Mouse (Mus musculus) left cerebral cortex, adult 9 months (tissue): ENCODE measurements at regions not wholly inside any gene's neighbourhood (a gene's known extent, or its start where the extent isn't known, plus 50 kb on each side); places are given as distances from the start of the nearest gene placed in this dataset.

Source experiments
- DNase-seq, 2 experiments: peaks; one replicate each; pipeline ENCODE4 v3.0.0; 2022; ENCODE audit warnings: low spot score in 2 of 2

GRCm38 (mm10) chr6:50713297-50713696 lies 59.1 kb upstream of the Npvf start:
- no peak for DNase-seq

GRCm38 (mm10) chr6:50718631-50719030 lies 64.4 kb upstream of the Npvf start:
- no peak for DNase-seq

GRCm38 (mm10) chr6:50720346-50720745 lies 66.1 kb upstream of the Npvf start:
- no peak for DNase-seq

- DNase-seq = no peak
These were observed 71.4 kb upstream of the Npvf start for GRCm38 (mm10) chr6:50725640-50726039.

- no peak for DNase-seq
These were observed 71.9 kb upstream of the Npvf start for GRCm38 (mm10) chr6:50726166-50726591.

- DNase-seq = no peak
These were observed 76.8 kb upstream of the Npvf start for GRCm38 (mm10) chr6:50730744-50731718.

- DNase-seq = no peak
These were observed 80.5 kb upstream of the Npvf start for GRCm38 (mm10) chr6:50734701-50735100.

GRCm38 (mm10) chr6:50735825-50736224 lies 81.6 kb upstream of the Npvf start:
- DNase-seq = no peak

- DNase-seq = no peak
These were observed 87.8 kb upstream of the Npvf start for GRCm38 (mm10) chr6:50742009-50742408.

- no peak for DNase-seq
These were observed 90.4 kb upstream of the Npvf start for GRCm38 (mm10) chr6:50744462-50745166.

GRCm38 (mm10) chr6:50753151-50753550 lies 98.9 kb upstream of the Npvf start:
- DNase-seq = no peak

GRCm38 (mm10) chr6:50754786-50755185 lies 100.5 kb upstream of the Npvf start:
- DNase-seq = no peak

GRCm38 (mm10) chr6:50760367-50760766 lies 106.1 kb upstream of the Npvf start:
- DNase-seq = no peak

- no peak for DNase-seq
These were observed 108.9 kb upstream of the Npvf start for GRCm38 (mm10) chr6:50763121-50763520.

- DNase-seq = no peak
These were observed 112.2 kb upstream of the Npvf start for GRCm38 (mm10) chr6:50766442-50766915.

GRCm38 (mm10) chr6:50767126-50767525 lies 112.9 kb upstream of the Npvf start:
- no peak for DNase-seq

- DNase-seq = no peak
These were observed 113.6 kb upstream of the Npvf start for GRCm38 (mm10) chr6:50767827-50768226.

- no peak for DNase-seq
These were observed 114.9 kb upstream of the Npvf start for GRCm38 (mm10) chr6:50769101-50769500.

GRCm38 (mm10) chr6:50770481-50770880 lies 116.2 kb upstream of the Npvf start:
- no peak for DNase-seq

- DNase-seq = no peak
These were observed 121.4 kb upstream of the Npvf start for GRCm38 (mm10) chr6:50775637-50776036.

- no peak for DNase-seq
These were observed 122.1 kb upstream of the Npvf start for GRCm38 (mm10) chr6:50776236-50776832.

- DNase-seq = peak; percentile 79
These were observed 122.8 kb upstream of the Npvf start for GRCm38 (mm10) chr6:50776931-50777495.
